Mouse (Mus musculus): Measurements from ENCODE around the gene Sp4. TPM values are rescaled to one million over a fixed set of nuclear protein-coding genes. Genes with fewer than 3 reads are reported as not detected.

The Sp4 gene
- polyA plus RNA-seq, 1 experiment from 2014 or later, result 6.9 TPM

GRCm38 (mm10) chr12:118326161-118326560, 24.9 kb upstream of the Sp4 start:
- Histone ChIP-seq H3K36me3 (ENCODE audit: insufficient read depth, low read length) (no peaks in the 10 kb centered on the region), H3K27me3 (ENCODE audit: insufficient read depth, low read length) (no peaks in the 10 kb centered on the region), H3K9me3 (replicated peaks; ENCODE audit: low read length) (no peaks in the 10 kb centered on the region), H3K4me2 (ENCODE audit: low read length) (no peak overlapping the region), H3K4me3 (replicated peaks; ENCODE audit: low read depth, low read length) (no peak overlapping the region), H3K27ac (no peak overlapping the region), H3K9ac (ENCODE audit: low read depth, low read length) (no peak overlapping the region), H3K4me1 (replicated peaks; ENCODE audit: insufficient read depth, low read length) (no peaks in the 10 kb centered on the region)
- ATAC-seq (replicated peaks; ENCODE audit: low FRiP score, low read depth) (no peak), DNase-seq (ENCODE audit: low spot score) (no peak)
- WGBS, result 78% methylated on average over 2 of the region's 2 CpGs
- no peak for TF ChIP-seq CTCF (IDR thresholded peaks at IDR 0.05; ENCODE audit: low read depth)

DNA sequence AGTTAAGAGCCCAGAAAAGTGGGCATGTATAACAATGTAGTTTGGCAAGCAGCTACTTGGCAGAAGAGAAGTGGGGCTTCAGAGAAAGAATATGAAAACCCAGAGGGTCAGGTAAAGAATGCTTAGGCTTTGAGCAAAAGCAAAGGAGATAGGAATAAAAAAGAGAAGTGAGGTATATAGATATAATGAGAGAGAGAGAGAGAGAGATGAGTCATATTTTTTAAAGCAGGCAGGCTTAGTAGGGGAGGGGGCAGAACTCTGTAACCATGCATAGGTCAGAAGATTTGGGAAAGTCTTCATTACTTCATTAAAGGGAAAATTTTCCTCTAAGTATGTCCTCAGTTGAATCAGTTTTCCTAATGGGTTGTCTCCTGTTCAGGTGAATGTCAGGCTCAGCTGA, 18.8 kb upstream of the Sp4 start:
- Histone ChIP-seq H3K9ac (ENCODE audit: low read depth, low read length) (no peak overlapping the region), H3K36me3 (ENCODE audit: insufficient read depth, low read length) (no peaks in the 10 kb centered on the region), H3K4me2 (ENCODE audit: low read length) (no peak overlapping the region), H3K27ac (no peak overlapping the region), H3K27me3 (ENCODE audit: insufficient read depth, low read length) (no peaks in the 10 kb centered on the region), H3K4me1 (replicated peaks; ENCODE audit: insufficient read depth, low read length) (no peaks in the 10 kb centered on the region), H3K9me3 (replicated peaks; ENCODE audit: low read length) (no peaks in the 10 kb centered on the region), H3K4me3 (replicated peaks; ENCODE audit: low read depth, low read length) (no peak overlapping the region)
- no peak for DNase-seq (ENCODE audit: low spot score)
- ATAC-seq (replicated peaks; ENCODE audit: low FRiP score, low read depth), result no peak
- no peak for TF ChIP-seq CTCF (IDR thresholded peaks at IDR 0.05; ENCODE audit: low read depth)

GRCm38 (mm10) chr12:118314477-118314845, 13.2 kb upstream of the Sp4 start:
- WGBS, result 30% methylated on average over 2 of the region's 2 CpGs

DNA sequence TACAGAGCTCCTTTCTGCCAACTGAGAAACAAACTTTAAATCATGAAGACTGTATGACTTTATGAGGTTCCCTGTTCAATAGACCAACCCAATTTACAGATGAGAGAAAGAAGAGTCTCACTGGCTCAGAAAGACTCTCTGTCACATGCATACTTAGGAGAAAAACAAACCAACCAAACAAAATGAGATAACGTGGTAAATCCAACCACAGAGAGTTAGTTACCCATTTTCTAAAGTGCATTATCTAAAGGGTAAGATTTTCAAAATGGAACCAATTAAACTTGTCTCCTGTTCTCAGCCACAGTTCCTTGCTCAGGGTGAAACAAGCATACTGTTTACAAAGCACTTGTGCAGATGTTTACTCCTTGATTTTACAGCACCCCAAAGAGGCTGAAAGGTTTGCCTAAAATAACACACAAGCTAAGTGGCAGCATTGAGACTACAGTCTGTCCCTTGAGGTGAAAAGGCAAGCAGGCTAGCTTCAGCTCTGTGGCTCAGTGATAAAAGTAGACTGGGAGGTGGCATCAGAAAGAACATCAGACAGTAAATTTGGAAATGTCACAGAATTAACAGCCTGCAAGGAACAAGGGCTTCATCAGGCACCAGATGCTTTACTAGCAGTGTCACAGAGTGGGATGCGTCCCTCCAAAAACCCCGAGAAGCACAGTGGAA, 12.7 kb upstream of the Sp4 start:
- Histone ChIP-seq H3K4me1 (replicated peaks; ENCODE audit: insufficient read depth, low read length) (no peaks in the 10 kb centered on the region), H3K4me2 (ENCODE audit: low read length) (no peak overlapping the region), H3K36me3 (ENCODE audit: insufficient read depth, low read length) (no peaks in the 10 kb centered on the region), H3K4me3 (replicated peaks; ENCODE audit: low read depth, low read length) (no peak overlapping the region), H3K27me3 (ENCODE audit: insufficient read depth, low read length) (no peaks in the 10 kb centered on the region), H3K27ac (no peak overlapping the region), H3K9ac (ENCODE audit: low read depth, low read length) (no peak overlapping the region), H3K9me3 (replicated peaks; ENCODE audit: low read length) (no peaks in the 10 kb centered on the region)
- 33% methylated on average over 3 of the region's 3 CpGs for WGBS
- DNase-seq (ENCODE audit: low spot score) (peak; percentile 63), ATAC-seq (replicated peaks; ENCODE audit: low FRiP score, low read depth) (no peak)
- no peak for TF ChIP-seq CTCF (IDR thresholded peaks at IDR 0.05; ENCODE audit: low read depth)

More at GRCm38 (mm10) chr12:118314477-118314845, 13.2 kb upstream of the Sp4 start:
- ATAC-seq (replicated peaks; ENCODE audit: low FRiP score, low read depth) (no peak), DNase-seq (ENCODE audit: low spot score) (no peak)
- TF ChIP-seq CTCF (IDR thresholded peaks at IDR 0.05; ENCODE audit: low read depth), result no peak
- Histone ChIP-seq H3K9me3 (replicated peaks; ENCODE audit: low read length) (no peaks in the 10 kb centered on the region), H3K4me1 (replicated peaks; ENCODE audit: insufficient read depth, low read length) (no peaks in the 10 kb centered on the region), H3K27me3 (ENCODE audit: insufficient read depth, low read length) (no peaks in the 10 kb centered on the region), H3K9ac (ENCODE audit: low read depth, low read length) (no peak overlapping the region), H3K27ac (no peak overlapping the region), H3K4me2 (ENCODE audit: low read length) (no peak overlapping the region), H3K36me3 (ENCODE audit: insufficient read depth, low read length) (no peaks in the 10 kb centered on the region), H3K4me3 (replicated peaks; ENCODE audit: low read depth, low read length) (no peak overlapping the region)

- TF ChIP-seq CTCF (IDR thresholded peaks at IDR 0.05; ENCODE audit: low read depth), result no peak
- 89% methylated on average over 3 of the region's 3 CpGs for WGBS
- H3K36me3 ChIP-seq (ENCODE audit: insufficient read depth, low read length), result no peaks in the 10 kb centered on the region
- ATAC-seq (replicated peaks; ENCODE audit: low FRiP score, low read depth) (no peak), DNase-seq (ENCODE audit: low spot score) (no peak)
- no peak overlapping the region for H3K9ac ChIP-seq (ENCODE audit: low read depth, low read length)
- H3K9me3 ChIP-seq (replicated peaks; ENCODE audit: low read length), result no peaks in the 10 kb centered on the region
- H3K4me3 ChIP-seq (replicated peaks; ENCODE audit: low read depth, low read length), result no peak overlapping the region
- no peak overlapping the region for H3K4me2 ChIP-seq (ENCODE audit: low read length)
- no peaks in the 10 kb centered on the region for H3K4me1 ChIP-seq (replicated peaks; ENCODE audit: insufficient read depth, low read length)
- H3K27ac ChIP-seq, result no peak overlapping the region
- H3K27me3 ChIP-seq (ENCODE audit: insufficient read depth, low read length), result no peaks in the 10 kb centered on the region
Observed at GRCm38 (mm10) chr12:118303586-118303985, 2.3 kb upstream of the Sp4 start.

- 95% methylated on average over 5 of the region's 5 CpGs for WGBS
- no peak overlapping the region for H3K9ac ChIP-seq (ENCODE audit: low read depth, low read length)
Observed at GRCm38 (mm10) chr12:118303066-118303465, 1.8 kb upstream of the Sp4 start.

More at GRCm38 (mm10) chr12:118303066-118303465, 1.8 kb upstream of the Sp4 start:
- ATAC-seq (replicated peaks; ENCODE audit: low FRiP score, low read depth), result no peak
- Histone ChIP-seq H3K9me3 (replicated peaks; ENCODE audit: low read length) (no peaks in the 10 kb centered on the region), H3K4me2 (ENCODE audit: low read length) (0 out of 2 replicates have a peak overlapping the region, but pooled peaks have one; percentile 86), H3K27ac (no peak overlapping the region), H3K4me1 (replicated peaks; ENCODE audit: insufficient read depth, low read length) (no peaks in the 10 kb centered on the region), H3K36me3 (ENCODE audit: insufficient read depth, low read length) (no peaks in the 10 kb centered on the region), H3K27me3 (ENCODE audit: insufficient read depth, low read length) (no peaks in the 10 kb centered on the region), H3K4me3 (replicated peaks; ENCODE audit: low read depth, low read length) (no peak overlapping the region)
- no peak for TF ChIP-seq CTCF (IDR thresholded peaks at IDR 0.05; ENCODE audit: low read depth)
- DNase-seq (ENCODE audit: low spot score), result no peak
